Mouse (Mus musculus): Measurements from ENCODE around the gene Taf1b. TPM values are rescaled to one million over a fixed set of nuclear protein-coding genes. Genes with fewer than 3 reads are reported as not detected.
"Not testable (repeated sequence)": the region's sequence is repeated elsewhere in the genome, so short reads cannot be mapped to it uniquely, and the experiment has no call there.

Taf1b gene
- polyA plus RNA-seq, 1 experiment from 2014 or later = 32.5 TPM

- not testable (repeated sequence) for DNase-seq (ENCODE audit: extremely low spot score, low spot score); H3K9me3 ChIP-seq; H3K27me3 ChIP-seq (ENCODE audit: poor library complexity, severe bottlenecking); H3K4me1 ChIP-seq
- Histone ChIP-seq H3K4me3 (peak overlapping the region; percentile 77), H3K36me3 (replicated peaks) (peaks cover 11% of the 10 kb centered on the region), H3K27ac (peak overlapping the region; percentile 89)
- WGBS = 7% methylated on average over 9 of the region's 9 CpGs
Measured at GRCm38 (mm10) chr12:24498841-24499485, 804 bp downstream of the Taf1b start.

GRCm38 (mm10) chr12:24517118-24517517 lies 19.0 kb downstream of the Taf1b start:
- no peaks in the 10 kb centered on the region for H3K4me1 ChIP-seq
- no peaks in the 10 kb centered on the region for H3K9me3 ChIP-seq
- DNase-seq (ENCODE audit: extremely low spot score, low spot score) = no peak
- H3K4me3 ChIP-seq = no peak overlapping the region
- H3K36me3 ChIP-seq (replicated peaks) = peaks cover 57% of the 10 kb centered on the region
- WGBS = 94% methylated on average over 8 of the region's 8 CpGs
- H3K27me3 ChIP-seq (ENCODE audit: poor library complexity, severe bottlenecking) = no peaks in the 10 kb centered on the region
- H3K27ac ChIP-seq = no peak overlapping the region

DNA sequence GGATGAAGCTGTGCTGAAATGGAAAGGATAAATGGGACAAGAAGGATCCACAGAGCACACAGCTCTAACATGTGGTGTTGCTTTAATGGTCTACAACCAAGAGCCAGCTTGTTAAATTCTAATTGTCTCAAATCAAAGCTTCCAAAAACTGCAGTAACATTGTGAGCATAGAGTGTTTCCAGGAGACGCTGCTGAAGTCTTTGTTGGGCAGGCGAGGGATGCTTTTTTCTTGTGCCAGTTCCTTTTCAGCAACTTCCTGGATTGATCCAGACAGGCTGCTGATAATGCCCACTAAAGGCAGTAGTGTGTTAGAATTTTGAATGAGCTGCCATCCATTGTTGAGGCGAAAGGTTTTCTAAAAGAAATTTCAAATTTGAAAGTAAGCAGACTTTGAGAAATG lies 22.9 kb downstream of the Taf1b start:
- no peak overlapping the region for H3K27ac ChIP-seq
- H3K4me3 ChIP-seq = no peak overlapping the region
- WGBS = 78% methylated on average over 3 of the region's 3 CpGs
- no peaks in the 10 kb centered on the region for H3K9me3 ChIP-seq
- no peaks in the 10 kb centered on the region for H3K27me3 ChIP-seq (ENCODE audit: poor library complexity, severe bottlenecking)
- DNase-seq (ENCODE audit: extremely low spot score, low spot score) = no peak
- peaks cover 33% of the 10 kb centered on the region for H3K36me3 ChIP-seq (replicated peaks)
- H3K4me1 ChIP-seq = no peaks in the 10 kb centered on the region

DNA sequence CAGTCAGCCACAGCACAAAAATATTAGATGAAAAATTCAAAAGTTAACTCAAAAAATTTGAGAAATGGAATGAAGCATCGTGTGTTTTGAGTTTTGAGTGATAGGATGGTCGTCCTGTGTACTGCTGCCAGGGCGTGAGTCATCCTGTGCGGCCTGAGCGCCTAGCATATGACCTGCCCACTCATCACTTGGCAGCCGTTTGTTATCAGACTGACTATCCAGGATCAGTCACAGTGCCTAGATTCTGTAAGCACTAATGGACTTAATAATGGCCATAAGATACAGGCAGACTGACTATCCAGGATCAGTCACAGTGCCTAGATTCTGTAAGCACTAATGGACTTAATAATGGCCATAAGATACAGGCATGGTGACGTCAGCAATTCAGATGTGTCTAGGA lies 26.9 kb downstream of the Taf1b start:
- not testable (repeated sequence) for H3K27me3 ChIP-seq (ENCODE audit: poor library complexity, severe bottlenecking); H3K4me1 ChIP-seq; H3K27ac ChIP-seq; H3K4me3 ChIP-seq; DNase-seq (ENCODE audit: extremely low spot score, low spot score); H3K9me3 ChIP-seq
- 92% methylated on average over 7 of the region's 7 CpGs for WGBS
- peaks cover 14% of the 10 kb centered on the region for H3K36me3 ChIP-seq (replicated peaks)

- WGBS = 77% methylated on average over 5 of the region's 5 CpGs
Measured at GRCm38 (mm10) chr12:24536390-24536789, 38.2 kb downstream of the Taf1b start.

DNA sequence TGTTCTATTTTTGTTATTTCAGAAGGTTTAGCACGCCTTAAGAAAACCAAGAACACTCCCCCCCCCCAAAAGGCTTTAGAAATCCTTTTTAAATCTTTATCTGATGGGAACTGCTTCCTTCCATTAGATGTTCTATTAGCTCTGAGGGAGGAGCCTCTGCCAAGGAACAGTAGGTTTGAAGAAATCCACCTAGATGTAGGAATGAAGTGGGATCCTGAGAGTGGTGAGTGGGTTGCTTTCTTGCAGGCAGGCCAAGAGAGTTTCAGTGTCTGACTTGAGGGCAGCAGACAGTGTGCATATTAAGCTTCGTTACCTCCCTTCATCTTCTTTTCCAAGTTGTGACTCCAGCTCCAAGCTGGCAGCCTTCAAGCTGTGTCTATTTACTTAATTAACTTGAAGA lies 39.0 kb downstream of the Taf1b start:
- H3K4me3 ChIP-seq = no peak overlapping the region
- H3K4me1 ChIP-seq = peaks cover 22% of the 10 kb centered on the region
- no peaks in the 10 kb centered on the region for H3K9me3 ChIP-seq
- H3K36me3 ChIP-seq (replicated peaks) = peaks cover 12% of the 10 kb centered on the region
- no peak for DNase-seq (ENCODE audit: extremely low spot score, low spot score)
- H3K27ac ChIP-seq = no peak overlapping the region
- 48% methylated on average over 2 of the region's 2 CpGs for WGBS
- H3K27me3 ChIP-seq (ENCODE audit: poor library complexity, severe bottlenecking) = no peaks in the 10 kb centered on the region

More at GRCm38 (mm10) chr12:24536390-24536789, 38.2 kb downstream of the Taf1b start:
- Histone ChIP-seq H3K27me3 (ENCODE audit: poor library complexity, severe bottlenecking) (no peaks in the 10 kb centered on the region), H3K4me1 (peaks cover 22% of the 10 kb centered on the region), H3K9me3 (no peaks in the 10 kb centered on the region), H3K36me3 (replicated peaks) (peaks cover 15% of the 10 kb centered on the region), H3K27ac (no peak overlapping the region), H3K4me3 (no peak overlapping the region)
- DNase-seq (ENCODE audit: extremely low spot score, low spot score) = no peak

DNA sequence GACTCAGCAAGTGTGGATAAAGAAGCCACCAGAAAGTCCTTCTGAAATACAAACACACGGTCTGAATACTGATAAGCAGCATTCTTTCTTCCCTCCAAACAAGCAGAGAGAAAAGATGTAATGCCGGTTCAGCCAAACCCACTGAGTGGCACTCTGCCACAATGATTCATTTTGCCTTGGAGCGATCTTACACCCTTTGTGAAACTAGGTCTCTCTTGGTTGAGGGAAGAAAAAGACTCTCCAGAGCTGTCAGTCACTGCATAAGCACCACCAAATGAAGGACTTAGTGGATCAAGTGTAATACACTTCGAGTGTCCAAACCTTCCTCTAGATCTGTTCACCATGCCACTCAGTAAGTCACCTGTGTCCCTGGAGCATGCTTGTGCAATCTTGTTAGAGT lies 39.8 kb downstream of the Taf1b start:
- H3K27me3 ChIP-seq (ENCODE audit: poor library complexity, severe bottlenecking) = no peaks in the 10 kb centered on the region

DNA sequence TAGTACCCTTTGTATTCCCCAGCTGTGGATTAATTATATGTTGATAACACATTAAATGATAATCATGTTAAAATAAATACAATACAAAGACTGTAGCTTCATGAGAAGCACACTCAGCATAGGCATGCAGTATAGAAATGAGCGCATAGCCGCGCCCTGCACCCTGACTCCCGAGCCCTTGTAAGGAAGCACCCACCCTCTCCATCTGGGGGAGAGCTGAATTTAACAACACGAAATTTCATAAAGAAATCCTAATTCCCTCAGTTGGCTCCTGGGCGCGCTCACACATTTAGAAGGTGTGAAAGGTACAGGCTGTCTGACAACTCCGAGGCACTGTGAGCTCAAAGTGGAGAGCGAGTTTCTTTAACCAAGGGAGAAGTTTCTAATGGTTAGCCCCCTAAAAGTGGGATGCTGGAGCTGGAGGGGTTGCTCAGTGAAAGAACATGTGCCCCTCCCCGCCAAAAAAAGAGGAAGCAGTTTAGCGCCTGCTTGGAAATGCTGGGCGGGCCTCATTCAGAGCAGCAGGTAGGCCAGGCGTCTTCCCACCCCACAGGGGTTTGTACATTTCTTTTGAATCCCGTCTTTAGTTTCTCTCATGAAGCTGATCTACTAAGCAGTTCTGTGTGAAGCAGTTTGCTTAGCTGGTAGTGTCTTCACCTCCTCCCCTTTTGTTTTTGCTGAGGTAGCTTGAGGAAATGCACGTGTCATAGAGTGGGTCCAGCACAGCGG lies 43.4 kb downstream of the Taf1b start:
- Histone ChIP-seq H3K27ac (no peak overlapping the region), H3K27me3 (ENCODE audit: poor library complexity, severe bottlenecking) (no peaks in the 10 kb centered on the region), H3K36me3 (replicated peaks) (peaks cover 8% of the 10 kb centered on the region), H3K4me1 (peaks cover 13% of the 10 kb centered on the region), H3K9me3 (no peaks in the 10 kb centered on the region), H3K4me3 (no peak overlapping the region)
- no peak for DNase-seq (ENCODE audit: extremely low spot score, low spot score)
- WGBS = 90% methylated on average over 16 of the region's 16 CpGs

More for the DNA sequence above, 39.8 kb downstream of the Taf1b start:
- 85% methylated on average over 4 of the region's 4 CpGs for WGBS
- H3K27ac ChIP-seq = no peak overlapping the region
- H3K4me1 ChIP-seq = peaks cover 22% of the 10 kb centered on the region
- DNase-seq (ENCODE audit: extremely low spot score, low spot score) = no peak
- peaks cover 8% of the 10 kb centered on the region for H3K36me3 ChIP-seq (replicated peaks)
- H3K9me3 ChIP-seq = no peaks in the 10 kb centered on the region
- no peak overlapping the region for H3K4me3 ChIP-seq

DNA sequence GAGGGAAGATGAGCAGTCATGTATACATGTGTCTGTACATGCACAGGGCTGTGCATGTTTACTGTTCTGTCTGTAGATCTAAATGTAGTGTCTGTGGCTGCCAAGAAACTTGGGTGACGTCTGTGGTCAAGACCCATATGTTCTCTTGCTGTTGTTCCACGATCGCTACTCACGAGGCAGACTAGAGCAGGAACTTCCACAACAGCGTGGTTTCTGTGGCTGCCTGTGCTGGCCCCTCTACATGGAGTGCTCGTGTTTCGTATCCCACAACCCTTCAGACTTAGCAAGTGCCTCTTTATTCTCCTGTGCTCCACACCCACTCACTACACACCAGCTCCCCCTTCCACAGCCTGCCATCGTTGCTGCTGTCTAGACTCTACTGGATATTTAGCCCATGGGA lies 49.5 kb downstream of the Taf1b start:
- 94% methylated on average over 8 of the region's 8 CpGs for WGBS
- Histone ChIP-seq H3K9me3 (no peaks in the 10 kb centered on the region), H3K27ac (no peak overlapping the region), H3K4me1 (no peaks in the 10 kb centered on the region), H3K4me3 (no peak overlapping the region), H3K36me3 (replicated peaks) (peaks cover 26% of the 10 kb centered on the region), H3K27me3 (ENCODE audit: poor library complexity, severe bottlenecking) (no peaks in the 10 kb centered on the region)
- no peak for DNase-seq (ENCODE audit: extremely low spot score, low spot score)

DNA sequence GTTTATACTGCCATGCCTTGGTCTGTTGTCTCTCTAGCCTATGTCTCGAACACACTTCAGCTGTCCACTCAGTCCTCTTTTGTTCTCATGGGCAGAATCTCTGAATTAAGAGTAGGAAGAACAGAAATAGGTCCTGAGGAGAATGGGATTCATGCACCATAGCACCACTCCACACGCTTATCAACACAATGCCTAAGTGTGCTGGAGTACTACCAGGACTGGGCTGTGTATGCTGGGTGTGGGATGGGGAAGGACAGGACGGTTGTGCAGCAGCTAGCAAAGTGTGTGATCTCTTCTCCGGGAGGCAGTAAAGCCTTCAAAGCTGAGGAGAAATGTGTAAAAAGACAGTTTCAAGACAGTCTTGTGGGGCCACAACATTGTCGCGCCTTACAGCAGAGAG lies 50.7 kb downstream of the Taf1b start:
- Histone ChIP-seq H3K27me3 (ENCODE audit: poor library complexity, severe bottlenecking) (no peaks in the 10 kb centered on the region), H3K4me1 (no peaks in the 10 kb centered on the region), H3K9me3 (no peaks in the 10 kb centered on the region), H3K36me3 (replicated peaks) (peaks cover 26% of the 10 kb centered on the region), H3K27ac (no peak overlapping the region), H3K4me3 (no peak overlapping the region)
- no peak for DNase-seq (ENCODE audit: extremely low spot score, low spot score)
- WGBS = 88% methylated on average over 6 of the region's 6 CpGs

- Histone ChIP-seq H3K4me3 (no peak overlapping the region), H3K27ac (no peak overlapping the region), H3K9me3 (no peaks in the 10 kb centered on the region), H3K27me3 (ENCODE audit: poor library complexity, severe bottlenecking) (no peaks in the 10 kb centered on the region), H3K4me1 (no peaks in the 10 kb centered on the region), H3K36me3 (replicated peaks) (peaks cover 30% of the 10 kb centered on the region)
- no peak for DNase-seq (ENCODE audit: extremely low spot score, low spot score)
- 82% methylated on average over 2 of the region's 2 CpGs for WGBS
Measured at GRCm38 (mm10) chr12:24552531-24552930, 54.4 kb downstream of the Taf1b start.

GRCm38 (mm10) chr12:24555976-24556375 lies 57.8 kb downstream of the Taf1b start:
- Histone ChIP-seq H3K27me3 (ENCODE audit: poor library complexity, severe bottlenecking) (no peaks in the 10 kb centered on the region), H3K27ac (no peak overlapping the region), H3K9me3 (no peaks in the 10 kb centered on the region), H3K4me3 (no peak overlapping the region), H3K4me1 (no peaks in the 10 kb centered on the region), H3K36me3 (replicated peaks) (peaks cover 18% of the 10 kb centered on the region; the same call in 1 of the 2 replicates)
- no peak for DNase-seq (ENCODE audit: extremely low spot score, low spot score)
- WGBS = 85% methylated on average over 8 of the region's 8 CpGs

DNA sequence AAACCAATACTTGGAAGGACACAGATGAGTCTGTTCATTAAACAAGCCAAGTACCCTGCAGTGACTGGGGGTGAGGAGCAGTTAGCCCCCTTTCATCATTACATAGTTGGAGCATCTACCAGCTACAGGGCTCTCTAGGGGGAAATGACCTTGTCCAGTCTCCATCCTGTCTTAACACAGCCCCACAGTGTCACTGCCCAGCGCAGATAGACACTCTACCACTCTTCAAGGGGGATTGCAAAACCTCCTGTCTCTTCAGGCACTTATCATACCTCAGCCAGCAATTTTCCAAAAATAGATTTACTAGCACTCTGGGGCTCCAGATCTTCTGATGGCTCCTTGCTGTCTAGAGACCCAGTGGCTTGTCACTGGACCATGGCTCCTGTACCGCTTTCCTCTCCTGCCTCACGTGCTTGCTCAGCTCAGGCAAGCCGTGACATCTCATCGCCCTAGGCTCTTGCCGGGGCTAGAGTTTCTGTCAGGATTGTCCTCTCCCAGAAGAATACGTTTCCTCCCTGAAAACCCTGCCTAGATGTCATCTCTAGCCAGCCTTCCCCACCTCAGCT lies 65.3 kb downstream of the Taf1b start:
- no peak overlapping the region for H3K4me3 ChIP-seq
- 87% methylated on average over 7 of the region's 7 CpGs for WGBS
- no peaks in the 10 kb centered on the region for H3K27me3 ChIP-seq (ENCODE audit: poor library complexity, severe bottlenecking)
- no peaks in the 10 kb centered on the region for H3K4me1 ChIP-seq
- 0 out of 2 replicates have a peak, but pooled peaks cover 5% of the 10 kb centered on the region for H3K36me3 ChIP-seq (replicated peaks)
- no peak for DNase-seq (ENCODE audit: extremely low spot score, low spot score)
- H3K27ac ChIP-seq = no peak overlapping the region
- no peaks in the 10 kb centered on the region for H3K9me3 ChIP-seq

Data from forebrain, embryonic 10.5 days (tissue).